Mouse (Mus musculus) adrenal gland, postnatal 4 days (tissue): ENCODE results near the gene Hmgn1. TPM values are rescaled to one million over a fixed set of nuclear protein-coding genes. Genes with fewer than 3 reads are reported as not detected.

Source experiments
- total RNA-seq, 2 experiments: library from RNA; stranded (reverse); gene quantifications; 2 replicates each; pipeline ENCODE4 v1.2.3; 2021

Hmgn1 gene
- total RNA-seq, 2 experiments from 2014 or later, result 270 to 285 TPM

Other genes with a start within 250 kb of the Hmgn1 start
- gene Psmg1, start 136.8 kb downstream of the Hmgn1 start, total RNA-seq, result 10 to 100 TPM; 37.9 to 40.5 TPM
- gene Brwd1, start 45.2 kb downstream of the Hmgn1 start, total RNA-seq, result 100 to 1,000 TPM in 1 of 2 experiments, 10 to 100 TPM in 1; 83.2 to 103 TPM
- 10 to 100 TPM; 31.5 to 31.9 TPM for gene Wrb, start 17.7 kb upstream of the Hmgn1 start, total RNA-seq
- gene Lca5l, start 64.5 kb upstream of the Hmgn1 start, total RNA-seq, result 1 to 10 TPM; 3.2 to 4.4 TPM
- gene Sh3bgr, start 72.7 kb upstream of the Hmgn1 start, total RNA-seq, result 10 to 100 TPM in 1 of 2 experiments, 1 to 10 TPM in 1; 9.0 to 23.2 TPM
- gene B3galt5, start 108.1 kb upstream of the Hmgn1 start, total RNA-seq, result 1 to 10 TPM in 1 of 2 experiments, under 1 TPM in 1; 0.37 to 1.8 TPM